Mouse (Mus musculus) hindbrain, embryonic 12.5 days (tissue): ENCODE results near the gene Zfp36l2. TPM values are rescaled to one million over a fixed set of nuclear protein-coding genes. Genes with fewer than 3 reads are reported as not detected.

ENCODE experiments used
- ATAC-seq: fragments of 200-750 bp; cut with Nextera tagmentation; 2 replicates; pipeline ENCODE4 v1.8.0; 2017; ENCODE audit warnings: moderate TSS enrichment; ENCODE audit not compliant: low FRiP score
- H3K27ac ChIP-seq: fragments of 300-500 bp; sonication (generic); 2 replicates; pipeline ENCODE4 v1.5.1; 2016; ENCODE audit warnings: mild to moderate bottlenecking
- H3K27me3 ChIP-seq: fragments of 300-500 bp; sonication (generic); 2 replicates; pipeline ENCODE4 v1.6.1; 2016; ENCODE audit warnings: mild to moderate bottlenecking
- H3K36me3 ChIP-seq: fragments of 300-500 bp; sonication (generic); 2 replicates; pipeline ENCODE4 v1.6.1; 2016; ENCODE audit warnings: mild to moderate bottlenecking
- H3K4me1 ChIP-seq: fragments of 300-500 bp; sonication (generic); 2 replicates; pipeline ENCODE4 v1.6.1; 2016
- H3K4me2 ChIP-seq: fragments of 300-500 bp; sonication (generic); replicated peaks from 2 replicates; pipeline ENCODE4 v1.6.1; 2016; ENCODE audit warnings: mild to moderate bottlenecking
- H3K4me3 ChIP-seq: fragments of 300-500 bp; sonication (generic); 2 replicates; pipeline ENCODE4 v1.5.1; 2016; ENCODE audit warnings: mild to moderate bottlenecking
- H3K9ac ChIP-seq: fragments of 300-500 bp; sonication (generic); 2 replicates; pipeline ENCODE4 v1.6.1; 2016; ENCODE audit warnings: mild to moderate bottlenecking, moderate library complexity
- H3K9me3 ChIP-seq: fragments of 300-500 bp; sonication (generic); replicated peaks from 2 replicates; pipeline ENCODE4 v1.6.1; 2016; ENCODE audit warnings: mild to moderate bottlenecking
- WGBS: fragments of 180-500 bp; shearing (Covaris S2); methylation state at CpG from one replicate; pipeline ENCODE4 v1.1.7; 2016; 5-methylcytosine and 5-hydroxymethylcytosine counted together
- polyA plus RNA-seq: library from polyadenylated mRNA; unstranded; fragments of >200 nt; fragmentation: Nextera tagmentation; extraction: Ambion mirVana; gene quantifications from 2 replicates; pipeline ENCODE4 v1.2.1, GENCODE M21; 2016

Zfp36l2 gene
- polyA plus RNA-seq, 1 experiment from 2014 or later: 16.1 TPM

GRCm38 (mm10) chr17:84154302-84155028, 33.3 kb downstream of the Zfp36l2 start:
- no peak overlapping the region for H3K27ac ChIP-seq
- no peak overlapping the region for H3K4me3 ChIP-seq
- no peak for ATAC-seq
- H3K9ac ChIP-seq: no peak overlapping the region
- peaks cover 12% of the 10 kb centered on the region; the same call in 1 of the 2 replicates for H3K27me3 ChIP-seq
- no peaks in the 10 kb centered on the region for H3K36me3 ChIP-seq
- peaks cover 8% of the 10 kb centered on the region; the same call in 1 of the 2 replicates for H3K4me1 ChIP-seq
- H3K9me3 ChIP-seq: no peaks in the 10 kb centered on the region
- no peak overlapping the region for H3K4me2 ChIP-seq
- 83% methylated on average over 11 of the region's 11 CpGs for WGBS

GRCm38 (mm10) chr17:84152976-84153786, 34.6 kb downstream of the Zfp36l2 start:
- WGBS: 81% methylated on average over 12 of the region's 12 CpGs
- H3K27ac ChIP-seq: no peak overlapping the region
- H3K36me3 ChIP-seq: no peaks in the 10 kb centered on the region
- no peak overlapping the region for H3K4me3 ChIP-seq
- peaks cover 18% of the 10 kb centered on the region for H3K4me1 ChIP-seq
- H3K27me3 ChIP-seq: peaks cover 12% of the 10 kb centered on the region; the same call in 1 of the 2 replicates
- H3K9me3 ChIP-seq: no peaks in the 10 kb centered on the region
- no peak overlapping the region for H3K4me2 ChIP-seq
- no peak overlapping the region for H3K9ac ChIP-seq
- ATAC-seq: no peak

GRCm38 (mm10) chr17:84152206-84152975, 35.4 kb downstream of the Zfp36l2 start:
- H3K9me3 ChIP-seq: no peaks in the 10 kb centered on the region
- H3K4me3 ChIP-seq: no peak overlapping the region
- no peak for ATAC-seq
- WGBS: 32% methylated on average over 6 of the region's 6 CpGs
- H3K4me1 ChIP-seq: peaks cover 23% of the 10 kb centered on the region
- H3K36me3 ChIP-seq: no peaks in the 10 kb centered on the region
- H3K9ac ChIP-seq: no peak overlapping the region
- peaks cover 10% of the 10 kb centered on the region; the same call in 1 of the 2 replicates for H3K27me3 ChIP-seq
- H3K27ac ChIP-seq: no peak overlapping the region
- no peak overlapping the region for H3K4me2 ChIP-seq

- H3K4me2 ChIP-seq: no peak overlapping the region
- whole genome bisulfite sequencing: 70% methylated on average over 6 of the region's 6 CpGs
- no peak overlapping the region for H3K27ac ChIP-seq
- H3K4me1 ChIP-seq: peaks cover 26% of the 10 kb centered on the region
- no peak overlapping the region for H3K4me3 ChIP-seq
- H3K36me3 ChIP-seq: no peaks in the 10 kb centered on the region
- no peak overlapping the region for H3K9ac ChIP-seq
- H3K27me3 ChIP-seq: peaks cover 10% of the 10 kb centered on the region; the same call in 1 of the 2 replicates
- H3K9me3 ChIP-seq: no peaks in the 10 kb centered on the region
- ATAC-seq: no peak
Measured at GRCm38 (mm10) chr17:84151306-84151705, 36.4 kb downstream of the Zfp36l2 start.

GRCm38 (mm10) chr17:84150291-84150690, 37.5 kb downstream of the Zfp36l2 start:
- WGBS: 56% methylated on average over 8 of the region's 8 CpGs
- Histone ChIP-seq H3K4me1 (peaks cover 28% of the 10 kb centered on the region), H3K9ac (no peak overlapping the region), H3K4me3 (no peak overlapping the region), H3K27me3 (peaks cover 4% of the 10 kb centered on the region; the same call in 1 of the 2 replicates), H3K9me3 (no peaks in the 10 kb centered on the region), H3K4me2 (no peak overlapping the region), H3K36me3 (no peaks in the 10 kb centered on the region), H3K27ac (no peak overlapping the region)
- no peak for ATAC-seq

GRCm38 (mm10) chr17:84149566-84149965, 38.2 kb downstream of the Zfp36l2 start:
- Histone ChIP-seq H3K27ac (no peak overlapping the region), H3K4me1 (peaks cover 28% of the 10 kb centered on the region), H3K27me3 (peaks cover 4% of the 10 kb centered on the region; the same call in 1 of the 2 replicates), H3K36me3 (no peaks in the 10 kb centered on the region), H3K4me2 (no peak overlapping the region), H3K4me3 (no peak overlapping the region), H3K9me3 (no peaks in the 10 kb centered on the region), H3K9ac (no peak overlapping the region)
- no peak for ATAC-seq
- 33% methylated on average over 5 of the region's 5 CpGs for whole genome bisulfite sequencing

- Histone ChIP-seq H3K4me1 (peaks cover 28% of the 10 kb centered on the region), H3K27me3 (peaks cover 6% of the 10 kb centered on the region; the same call in 1 of the 2 replicates), H3K36me3 (no peaks in the 10 kb centered on the region), H3K27ac (no peak overlapping the region), H3K4me2 (no peak overlapping the region), H3K9ac (no peak overlapping the region), H3K9me3 (no peaks in the 10 kb centered on the region), H3K4me3 (no peak overlapping the region)
- WGBS: 27% methylated on average over 11 of the region's 11 CpGs
- peak; percentile 54 for ATAC-seq
Measured at GRCm38 (mm10) chr17:84148499-84149484, 39.0 kb downstream of the Zfp36l2 start.

GRCm38 (mm10) chr17:84147183-84148108, 40.3 kb downstream of the Zfp36l2 start:
- no peaks in the 10 kb centered on the region for H3K36me3 ChIP-seq
- peaks cover 13% of the 10 kb centered on the region; the same call in 1 of the 2 replicates for H3K27me3 ChIP-seq
- no peak overlapping the region for H3K27ac ChIP-seq
- no peak overlapping the region for H3K9ac ChIP-seq
- H3K4me1 ChIP-seq: peaks cover 28% of the 10 kb centered on the region
- no peaks in the 10 kb centered on the region for H3K9me3 ChIP-seq
- H3K4me2 ChIP-seq: no peak overlapping the region
- H3K4me3 ChIP-seq: no peak overlapping the region
- no peak for ATAC-seq
- 42% methylated on average over 11 of the region's 11 CpGs for WGBS

GRCm38 (mm10) chr17:84146458-84147182, 41.1 kb downstream of the Zfp36l2 start:
- H3K9me3 ChIP-seq: no peaks in the 10 kb centered on the region
- 49% methylated on average over 7 of the region's 7 CpGs for WGBS
- H3K4me2 ChIP-seq: no peak overlapping the region
- no peak overlapping the region for H3K9ac ChIP-seq
- H3K4me1 ChIP-seq: peaks cover 28% of the 10 kb centered on the region
- ATAC-seq: no peak
- no peak overlapping the region for H3K27ac ChIP-seq
- peaks cover 13% of the 10 kb centered on the region; the same call in 1 of the 2 replicates for H3K27me3 ChIP-seq
- H3K36me3 ChIP-seq: no peaks in the 10 kb centered on the region
- no peak overlapping the region for H3K4me3 ChIP-seq

GRCm38 (mm10) chr17:84145826-84146287, 41.9 kb downstream of the Zfp36l2 start:
- Histone ChIP-seq H3K4me3 (no peak overlapping the region), H3K36me3 (no peaks in the 10 kb centered on the region), H3K27ac (no peak overlapping the region), H3K4me1 (peaks cover 28% of the 10 kb centered on the region), H3K9ac (no peak overlapping the region), H3K4me2 (no peak overlapping the region; the same call in 1 of the 2 replicates), H3K27me3 (peaks cover 13% of the 10 kb centered on the region; the same call in 1 of the 2 replicates), H3K9me3 (no peaks in the 10 kb centered on the region)
- ATAC-seq: no peak
- 12% methylated on average over 10 of the region's 10 CpGs for WGBS
